Mouse (Mus musculus) spleen, postnatal 4 days (tissue): ENCODE measurements at regions not wholly inside any gene's neighbourhood (a gene's known extent, or its start where the extent isn't known, plus 50 kb on each side); places are given as distances from the start of the nearest gene placed in this dataset.

Experiments used
- DNase-seq, 2 experiments: peaks; one replicate each; pipeline ENCODE4 v3.0.0; 2022; ENCODE audit warnings: low spot score in 2 of 2

- peak in 1 of 2 experiments; percentile 52 for DNase-seq
These were observed 266.8 kb downstream of the Tns1 start for GRCm38 (mm10) chr1:73857497-73857896.

- DNase-seq, result no peak
These were observed 267.4 kb downstream of the Tns1 start for GRCm38 (mm10) chr1:73856811-73857210.

- DNase-seq, result no peak
These were observed 268.9 kb downstream of the Tns1 start for GRCm38 (mm10) chr1:73855306-73855705.

GRCm38 (mm10) chr1:73853851-73854250, 270.4 kb downstream of the Tns1 start:
- DNase-seq, result no peak

GRCm38 (mm10) chr1:73850173-73851014, 273.9 kb downstream of the Tns1 start:
- DNase-seq, result no peak

- no peak for DNase-seq
These were observed 275.9 kb downstream of the Tns1 start for GRCm38 (mm10) chr1:73848370-73848769.

GRCm38 (mm10) chr1:73847126-73847525, 277.1 kb downstream of the Tns1 start:
- DNase-seq, result no peak

GRCm38 (mm10) chr1:73845115-73845514, 279.1 kb downstream of the Tns1 start:
- no peak for DNase-seq

GRCm38 (mm10) chr1:73844574-73844973, 279.7 kb downstream of the Tns1 start:
- DNase-seq, result no peak

GRCm38 (mm10) chr1:73839351-73839750, 284.9 kb downstream of the Tns1 start:
- DNase-seq, result no peak

GRCm38 (mm10) chr1:73836680-73837079, 287.6 kb downstream of the Tns1 start:
- DNase-seq, result no peak

- DNase-seq, result no peak
These were observed 289.7 kb downstream of the Tns1 start for GRCm38 (mm10) chr1:73834566-73834965.

- DNase-seq, result no peak
These were observed 293.6 kb downstream of the Tns1 start for GRCm38 (mm10) chr1:73830486-73831132.

- no peak for DNase-seq
These were observed 295.3 kb downstream of the Tns1 start for GRCm38 (mm10) chr1:73828996-73829395.

GRCm38 (mm10) chr1:73826243-73826930, 297.9 kb downstream of the Tns1 start:
- peak; percentile 75 to 91 for DNase-seq

- peak; percentile 46 to 69 for DNase-seq
These were observed 299.7 kb downstream of the Tns1 start for GRCm38 (mm10) chr1:73824406-73825184.

GRCm38 (mm10) chr1:73823726-73824125, 300.5 kb downstream of the Tns1 start:
- no peak for DNase-seq

GRCm38 (mm10) chr1:73822616-73823015, 301.6 kb downstream of the Tns1 start:
- no peak for DNase-seq

GRCm38 (mm10) chr1:73820701-73821100, 303.5 kb downstream of the Tns1 start:
- no peak for DNase-seq

GRCm38 (mm10) chr1:73807206-73807605, 317.0 kb downstream of the Tns1 start:
- no peak for DNase-seq

GRCm38 (mm10) chr1:73805156-73805555, 319.1 kb downstream of the Tns1 start:
- DNase-seq, result no peak

- no peak for DNase-seq
These were observed 324.3 kb downstream of the Tns1 start for GRCm38 (mm10) chr1:73799996-73800395.
